Mouse (Mus musculus) gonadal fat pad, adult 2 months (tissue): ENCODE measurements around the gene Abhd16b. TPM values are rescaled to one million over a fixed set of nuclear protein-coding genes. Genes with fewer than 3 reads are reported as not detected.

ENCODE experiments used
- DNase-seq: peaks from one replicate; pipeline ENCODE4 v3.0.0-alpha.2; 2012; ENCODE audit warnings: low read depth
- polyA plus RNA-seq: library from polyadenylated mRNA; depleted of rRNA; stranded (reverse); fragments of >200 nt; gene quantifications from 2 replicates; pipeline ENCODE4 v1.2.3, GENCODE M21; 2012; rRNA removed

The Abhd16b gene
- 0.67 and 0.73 TPM in 2 replicates for polyA plus RNA-seq

- no peak for DNase-seq
These were observed at the start of gene Abhd16b for GRCm38 (mm10) chr2:181493156-181493927. Gene Abhd16b (plus strand): TSS chr2:181493206.

- no peak for DNase-seq
These were observed 40.8 kb upstream of the Abhd16b start for GRCm38 (mm10) chr2:181452181-181452580.

- no peak for DNase-seq
These were observed 39.7 kb upstream of the Abhd16b start for GRCm38 (mm10) chr2:181453274-181453673.

DNA sequence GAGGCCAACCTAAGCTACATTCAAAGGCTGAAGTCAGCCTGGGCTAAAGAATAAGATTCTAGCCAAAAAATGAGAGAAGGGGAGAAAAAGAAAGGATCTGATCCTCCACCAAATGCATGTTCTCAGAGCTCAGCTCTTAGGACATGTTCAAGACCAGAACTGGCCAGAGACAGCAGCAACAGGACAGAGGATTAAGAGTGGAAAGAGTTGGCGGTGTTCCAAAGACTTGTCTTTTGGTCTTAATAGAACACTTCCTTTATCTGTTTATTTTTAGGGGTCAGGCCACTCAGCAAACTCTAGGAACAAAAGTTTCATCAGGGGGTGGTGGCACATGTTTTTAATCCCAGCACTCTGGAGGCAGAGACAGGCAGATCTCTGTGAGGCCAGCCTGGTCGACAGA lies 37.1 kb upstream of the Abhd16b start:
- no peak for DNase-seq

- no peak for DNase-seq
These were observed 35.2 kb upstream of the Abhd16b start for GRCm38 (mm10) chr2:181457831-181458230.

- DNase-seq, result no peak
These were observed 34.4 kb upstream of the Abhd16b start for GRCm38 (mm10) chr2:181458411-181459152.

DNA sequence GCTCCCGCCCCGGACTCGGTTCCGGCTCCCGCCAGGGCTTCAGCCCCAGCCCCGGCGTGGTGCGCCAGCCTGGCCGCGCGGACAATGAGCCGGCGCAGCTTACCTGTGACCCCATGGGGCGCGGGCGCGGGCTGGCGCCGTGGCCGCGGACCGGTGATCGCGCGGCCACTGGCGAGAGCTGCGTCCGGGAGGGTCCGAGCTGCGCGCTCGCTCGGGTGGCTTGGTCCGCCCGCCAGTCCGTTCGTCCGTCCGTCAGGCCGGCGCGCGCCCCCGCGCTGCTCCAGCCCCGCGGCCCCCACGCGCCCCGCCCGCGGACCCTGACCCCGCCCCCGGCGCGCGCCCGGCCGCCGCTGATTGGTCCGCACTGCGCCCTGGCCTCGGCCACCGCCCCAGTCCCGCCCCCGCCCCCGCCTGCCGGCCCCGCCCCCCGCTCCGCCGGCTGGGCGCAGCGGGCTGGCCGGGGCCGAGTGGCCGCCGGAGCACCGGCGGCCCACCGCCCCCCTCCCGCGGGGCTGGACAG lies 33.8 kb upstream of the Abhd16b start, which contains the start of gene Zbtb46:
Zbtb46 (minus strand) TSS at position 274 of the 520 bp plus-strand sequence.
- DNase-seq, result no peak

DNA sequence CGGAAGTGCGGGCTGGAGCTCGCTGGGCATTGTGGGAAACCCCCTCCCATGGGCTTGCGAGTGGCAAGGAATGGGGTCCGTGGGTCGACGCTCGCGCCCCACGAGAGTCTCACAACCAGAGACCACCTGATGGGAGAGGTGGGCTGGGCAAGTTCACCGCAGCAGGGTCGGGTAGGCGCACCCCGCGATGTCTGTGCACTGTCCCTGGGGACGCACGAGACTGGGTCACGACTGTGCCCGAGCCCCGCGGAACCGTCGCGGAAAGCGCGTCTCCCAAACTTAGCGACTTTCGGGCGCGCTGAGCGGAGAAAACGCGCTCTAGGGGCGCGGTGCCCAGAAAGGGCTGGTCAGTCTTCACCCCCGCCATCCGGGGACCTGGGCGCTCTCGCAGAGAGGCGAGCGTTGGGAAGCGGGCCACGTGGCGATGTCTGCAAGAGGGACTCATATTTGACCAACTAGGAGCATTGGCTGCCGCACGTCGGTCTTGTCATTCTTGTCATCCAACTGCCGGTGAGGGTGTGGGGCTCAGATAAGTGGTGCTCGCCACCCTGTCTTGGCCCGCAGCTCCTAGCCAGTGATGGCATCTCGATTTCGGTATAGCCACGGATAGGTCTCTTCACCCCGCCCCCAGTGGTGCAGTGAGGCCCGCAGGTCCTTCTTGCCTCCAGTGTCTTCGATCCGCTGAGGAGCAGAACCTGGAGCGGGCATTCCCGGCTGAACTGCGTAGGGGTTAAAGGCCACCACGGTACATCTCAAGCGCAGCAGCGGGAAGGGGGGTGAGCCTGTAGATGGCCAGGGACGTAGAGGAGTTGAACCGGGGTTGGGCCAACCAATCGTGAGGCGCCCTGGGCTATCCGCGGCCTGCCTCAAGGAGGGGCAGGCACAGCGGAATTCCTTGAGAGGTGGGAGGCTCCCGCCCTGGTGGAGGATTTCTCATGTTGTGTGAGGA lies 33.1 kb upstream of the Abhd16b start:
- DNase-seq, result no peak

GRCm38 (mm10) chr2:181461536-181462100 lies 31.4 kb upstream of the Abhd16b start:
- no peak for DNase-seq

- DNase-seq, result no peak
These were observed 30.4 kb upstream of the Abhd16b start for GRCm38 (mm10) chr2:181462604-181463003.

- no peak for DNase-seq
These were observed 29.8 kb upstream of the Abhd16b start for GRCm38 (mm10) chr2:181463008-181463738.

GRCm38 (mm10) chr2:181465423-181465822 lies 27.6 kb upstream of the Abhd16b start:
- no peak for DNase-seq

GRCm38 (mm10) chr2:181470285-181470684 lies 22.7 kb upstream of the Abhd16b start:
- DNase-seq, result no peak

GRCm38 (mm10) chr2:181471246-181471645 lies 21.8 kb upstream of the Abhd16b start:
- DNase-seq, result no peak

- no peak for DNase-seq
These were observed 20.7 kb upstream of the Abhd16b start for GRCm38 (mm10) chr2:181472256-181472827.

DNA sequence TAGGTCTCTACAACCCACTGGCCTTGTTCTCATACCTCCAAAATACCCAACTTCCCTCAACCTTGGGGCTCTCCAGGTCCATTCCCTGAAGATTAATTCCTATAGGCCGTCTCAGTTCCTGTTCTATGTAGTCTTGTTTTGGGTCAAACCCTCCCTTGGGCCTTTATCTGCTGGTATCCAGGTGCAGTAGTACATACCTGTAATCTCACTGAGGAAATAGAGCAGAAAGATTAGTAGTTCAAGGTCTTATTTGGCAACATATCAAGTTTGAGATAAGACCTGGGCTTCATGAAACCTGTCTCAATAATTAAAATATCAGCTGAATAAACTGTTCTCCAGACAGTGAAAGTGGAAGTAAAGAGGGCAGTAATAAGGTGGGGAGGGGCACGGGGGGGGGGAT lies 9.9 kb upstream of the Abhd16b start:
- no peak for DNase-seq

GRCm38 (mm10) chr2:181483562-181484318 lies 9.3 kb upstream of the Abhd16b start:
- DNase-seq, result no peak

GRCm38 (mm10) chr2:181484456-181485233 lies 8.4 kb upstream of the Abhd16b start:
- no peak for DNase-seq

DNA sequence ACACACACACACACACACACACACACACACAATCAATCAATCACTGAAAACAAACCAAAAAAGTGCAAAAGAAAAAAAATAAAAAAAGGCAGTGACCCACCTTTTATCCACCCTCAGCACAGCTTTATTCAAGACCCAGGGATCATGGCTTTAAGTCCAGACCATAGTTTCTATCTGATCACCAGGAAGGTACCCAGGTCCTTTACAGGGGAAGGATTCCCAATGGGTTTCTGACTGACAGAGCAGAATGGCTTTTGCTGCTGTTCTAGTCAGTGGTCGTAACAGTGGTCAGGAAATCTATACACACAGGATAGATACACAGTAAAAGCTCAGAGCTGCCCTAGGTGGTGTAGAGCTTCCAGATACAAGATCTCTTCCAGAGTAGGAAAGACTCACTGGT lies 7.3 kb upstream of the Abhd16b start:
- DNase-seq, result no peak
